Mouse (Mus musculus): ENCODE measurements around the gene Klhl3. TPM values are rescaled to one million over a fixed set of nuclear protein-coding genes. Genes with fewer than 3 reads are reported as not detected.
A peak's percentile ranks its signal among the peaks of the same experiment; 100 is the strongest.

Gene Klhl3
- polyA plus RNA-seq, 1 experiment: 24.8 TPM

- TF ChIP-seq CTCF (IDR thresholded peaks at IDR 0.05; ENCODE audit: extremely low read depth, insufficient read depth, low read length) (no peak), POLR2A (IDR thresholded peaks at IDR 0.05; ENCODE audit: extremely low read depth, insufficient read depth, low read length) (no peak)
- H3K4me3 ChIP-seq (ENCODE audit: insufficient read depth, low read length): no peak overlapping the region
- H3K4me1 ChIP-seq (ENCODE audit: control insufficient read depth, insufficient read depth, low read length): no peaks in the 10 kb centered on the region
- no peak overlapping the region for H3K27ac ChIP-seq (ENCODE audit: insufficient read depth, low read length)
These were observed 111.6 kb downstream of the Klhl3 start for GRCm38 (mm10) chr13:58001792-58002191.

DNA sequence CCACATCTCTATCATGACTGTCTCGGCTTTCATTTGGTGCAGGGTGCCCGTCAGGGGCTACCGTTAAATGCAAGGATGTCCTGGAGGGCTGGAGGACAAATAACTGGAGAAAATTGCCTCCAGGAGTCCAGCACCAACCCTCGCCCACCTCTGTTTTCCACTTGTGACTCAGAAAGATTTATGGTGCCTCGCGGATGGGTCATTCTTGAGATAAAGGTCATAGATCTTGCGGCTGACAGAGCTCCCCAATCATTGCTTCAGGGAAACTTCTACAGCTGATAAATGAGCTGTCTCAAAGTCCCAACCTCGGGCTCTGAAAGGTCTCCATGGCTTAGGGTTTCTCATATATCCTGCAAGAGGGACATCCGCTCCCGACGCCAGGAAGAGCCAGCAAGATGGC, 116.9 kb downstream of the Klhl3 start:
- no peak overlapping the region for H3K27ac ChIP-seq (ENCODE audit: insufficient read depth, low read length)
- no peaks in the 10 kb centered on the region for H3K4me1 ChIP-seq (ENCODE audit: control insufficient read depth, insufficient read depth, low read length)
- TF ChIP-seq CTCF (IDR thresholded peaks at IDR 0.05; ENCODE audit: extremely low read depth, insufficient read depth, low read length): no peak
- no peak for TF ChIP-seq POLR2A (IDR thresholded peaks at IDR 0.05; ENCODE audit: extremely low read depth, insufficient read depth, low read length)
- H3K4me3 ChIP-seq (ENCODE audit: insufficient read depth, low read length): no peak overlapping the region

DNA sequence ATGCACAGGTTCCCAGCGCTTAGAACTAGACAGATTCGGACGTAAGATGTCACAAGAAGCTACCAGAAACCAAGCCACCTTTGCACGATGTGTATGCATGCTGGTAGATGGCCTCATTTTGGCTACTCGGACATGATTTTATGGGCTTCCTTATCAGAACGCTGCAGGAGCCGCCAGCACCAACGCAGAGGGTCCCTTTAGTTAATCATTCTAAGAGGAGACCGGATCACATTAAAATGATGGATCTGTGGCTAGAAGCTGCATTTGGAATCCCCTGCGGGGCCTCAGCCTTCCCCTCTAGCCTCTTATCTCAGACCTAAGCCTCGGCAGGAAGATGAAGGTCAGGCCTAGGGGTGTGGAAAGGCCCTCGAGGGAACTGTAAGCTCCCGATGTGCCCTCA, 117.5 kb downstream of the Klhl3 start:
- no peak overlapping the region for H3K4me3 ChIP-seq (ENCODE audit: insufficient read depth, low read length)
- TF ChIP-seq CTCF (IDR thresholded peaks at IDR 0.05; ENCODE audit: extremely low read depth, insufficient read depth, low read length): no peak
- TF ChIP-seq POLR2A (IDR thresholded peaks at IDR 0.05; ENCODE audit: extremely low read depth, insufficient read depth, low read length): no peak
- H3K4me1 ChIP-seq (ENCODE audit: control insufficient read depth, insufficient read depth, low read length): no peaks in the 10 kb centered on the region
- H3K27ac ChIP-seq (ENCODE audit: insufficient read depth, low read length): no peak overlapping the region

DNA sequence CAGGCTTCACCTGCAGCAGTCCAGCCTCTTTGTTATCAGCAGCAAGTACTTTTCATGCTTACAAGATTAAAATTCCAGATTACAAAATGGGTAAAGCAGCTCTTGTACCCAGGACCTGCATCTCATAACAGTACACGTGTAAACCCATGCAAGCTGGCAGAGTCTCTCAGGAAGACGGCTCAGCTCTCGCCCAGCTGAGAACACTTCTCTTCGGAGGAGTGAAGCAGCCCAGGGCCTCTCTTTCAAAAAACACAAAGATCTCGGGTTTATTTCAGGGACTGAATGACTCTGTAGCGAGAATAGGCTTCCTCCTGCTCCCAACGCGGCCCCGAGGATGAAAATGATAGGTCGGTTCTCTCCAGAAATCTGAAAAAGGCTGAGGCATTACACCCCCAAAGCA, 128.8 kb downstream of the Klhl3 start:
- Histone ChIP-seq H3K27ac (ENCODE audit: insufficient read depth, low read length) (no peak overlapping the region), H3K4me3 (ENCODE audit: insufficient read depth, low read length) (no peak overlapping the region), H3K4me1 (ENCODE audit: control insufficient read depth, insufficient read depth, low read length) (peaks cover 2% of the 10 kb centered on the region; the same call in 1 of the 2 replicates)
- TF ChIP-seq POLR2A (IDR thresholded peaks at IDR 0.05; ENCODE audit: extremely low read depth, insufficient read depth, low read length) (no peak), CTCF (IDR thresholded peaks at IDR 0.05; ENCODE audit: extremely low read depth, insufficient read depth, low read length) (no peak)

- H3K4me1 ChIP-seq (ENCODE audit: control insufficient read depth, insufficient read depth, low read length): peaks cover 2% of the 10 kb centered on the region; the same call in 1 of the 2 replicates
- no peak overlapping the region for H3K27ac ChIP-seq (ENCODE audit: insufficient read depth, low read length)
- H3K4me3 ChIP-seq (ENCODE audit: insufficient read depth, low read length): no peak overlapping the region
- TF ChIP-seq CTCF (IDR thresholded peaks at IDR 0.05; ENCODE audit: extremely low read depth, insufficient read depth, low read length) (0 out of 2 replicates have a peak, but pooled peaks have one; percentile 9), POLR2A (IDR thresholded peaks at IDR 0.05; ENCODE audit: extremely low read depth, insufficient read depth, low read length) (no peak)
These were observed 129.2 kb downstream of the Klhl3 start for GRCm38 (mm10) chr13:57984163-57984562.

GRCm38 (mm10) chr13:57983330-57983729, 130.1 kb downstream of the Klhl3 start:
- TF ChIP-seq CTCF (IDR thresholded peaks at IDR 0.05; ENCODE audit: extremely low read depth, insufficient read depth, low read length) (no peak), POLR2A (IDR thresholded peaks at IDR 0.05; ENCODE audit: extremely low read depth, insufficient read depth, low read length) (no peak)
- no peak overlapping the region for H3K4me3 ChIP-seq (ENCODE audit: insufficient read depth, low read length)
- H3K4me1 ChIP-seq (ENCODE audit: control insufficient read depth, insufficient read depth, low read length): peaks cover 2% of the 10 kb centered on the region; the same call in 1 of the 2 replicates
- H3K27ac ChIP-seq (ENCODE audit: insufficient read depth, low read length): no peak overlapping the region

DNA sequence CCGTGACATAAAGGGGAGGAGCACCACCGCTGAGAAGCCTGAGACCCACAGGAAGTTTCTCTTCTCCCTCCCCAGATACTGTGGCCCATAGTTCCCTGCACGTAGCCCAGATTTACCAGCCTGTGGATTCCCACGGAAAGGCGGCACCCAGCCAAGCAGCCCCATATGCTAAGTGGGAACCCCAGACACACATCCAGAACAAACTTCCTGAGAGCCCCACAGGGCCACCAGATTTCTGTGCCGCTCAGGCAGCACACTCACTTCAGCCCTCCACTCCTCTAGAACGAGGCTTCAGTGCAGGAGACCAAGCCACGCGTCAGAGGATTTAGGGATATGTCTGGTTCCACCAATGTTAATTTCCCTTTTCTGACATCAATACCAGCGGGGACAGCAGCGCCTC, 130.5 kb downstream of the Klhl3 start:
- no peak overlapping the region for H3K27ac ChIP-seq (ENCODE audit: insufficient read depth, low read length)
- TF ChIP-seq POLR2A (IDR thresholded peaks at IDR 0.05; ENCODE audit: extremely low read depth, insufficient read depth, low read length) (no peak), CTCF (IDR thresholded peaks at IDR 0.05; ENCODE audit: extremely low read depth, insufficient read depth, low read length) (no peak)
- H3K4me3 ChIP-seq (ENCODE audit: insufficient read depth, low read length): no peak overlapping the region
- peaks cover 2% of the 10 kb centered on the region; the same call in 1 of the 2 replicates for H3K4me1 ChIP-seq (ENCODE audit: control insufficient read depth, insufficient read depth, low read length)

GRCm38 (mm10) chr13:57980679-57981078, 132.7 kb downstream of the Klhl3 start:
- TF ChIP-seq CTCF (IDR thresholded peaks at IDR 0.05; ENCODE audit: extremely low read depth, insufficient read depth, low read length): no peak
- no peak for TF ChIP-seq POLR2A (IDR thresholded peaks at IDR 0.05; ENCODE audit: extremely low read depth, insufficient read depth, low read length)
- Histone ChIP-seq H3K4me3 (ENCODE audit: insufficient read depth, low read length) (no peak overlapping the region), H3K27ac (ENCODE audit: insufficient read depth, low read length) (no peak overlapping the region), H3K4me1 (ENCODE audit: control insufficient read depth, insufficient read depth, low read length) (peaks cover 2% of the 10 kb centered on the region; the same call in 1 of the 2 replicates)

DNA sequence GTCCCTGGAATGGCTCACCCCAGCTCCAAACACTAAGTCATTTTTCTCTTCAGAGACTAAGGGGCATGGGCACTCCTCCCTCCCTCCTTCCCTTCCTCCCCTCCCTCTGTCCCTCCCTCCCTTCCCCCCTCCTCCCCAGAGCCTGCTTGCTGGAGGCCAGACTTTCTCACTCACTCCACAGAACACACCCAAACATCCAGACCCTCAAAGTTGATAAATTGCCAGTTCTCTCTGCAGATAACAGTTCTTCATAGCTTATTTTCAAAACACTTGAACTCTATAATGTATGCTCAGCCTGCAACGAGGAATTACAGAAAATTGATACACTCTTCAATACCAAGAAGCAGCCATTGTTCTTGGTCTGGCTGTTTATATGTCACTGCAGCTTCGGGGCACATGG, 133.3 kb downstream of the Klhl3 start:
- Histone ChIP-seq H3K27ac (ENCODE audit: insufficient read depth, low read length) (no peak overlapping the region), H3K4me3 (ENCODE audit: insufficient read depth, low read length) (no peak overlapping the region), H3K4me1 (ENCODE audit: control insufficient read depth, insufficient read depth, low read length) (peaks cover 2% of the 10 kb centered on the region; the same call in 1 of the 2 replicates)
- no peak for TF ChIP-seq CTCF (IDR thresholded peaks at IDR 0.05; ENCODE audit: extremely low read depth, insufficient read depth, low read length)
- TF ChIP-seq POLR2A (IDR thresholded peaks at IDR 0.05; ENCODE audit: extremely low read depth, insufficient read depth, low read length): no peak

GRCm38 (mm10) chr13:57978931-57979330, 134.5 kb downstream of the Klhl3 start:
- H3K4me3 ChIP-seq (ENCODE audit: insufficient read depth, low read length): no peak overlapping the region
- no peak for TF ChIP-seq POLR2A (IDR thresholded peaks at IDR 0.05; ENCODE audit: extremely low read depth, insufficient read depth, low read length)
- no peak for TF ChIP-seq CTCF (IDR thresholded peaks at IDR 0.05; ENCODE audit: extremely low read depth, insufficient read depth, low read length)
- H3K27ac ChIP-seq (ENCODE audit: insufficient read depth, low read length): no peak overlapping the region
- H3K4me1 ChIP-seq (ENCODE audit: control insufficient read depth, insufficient read depth, low read length): peaks cover 2% of the 10 kb centered on the region; the same call in 1 of the 2 replicates
